22 mouse cellular contexts compared by ENCODE assay signal in genomic region chr2:141738702-141739101, GRCm38 (mm10).
"Had no signal": no experiment of that assay in that cellular context is flagged by ENCODE, and none has a peak within 500 bp of the region (broad histone marks: within the 10 kb centered on the region; RNA-seq: fewer than 3 reads in every experiment).

No protein-coding gene starts in this region.

- H3K27me3 ChIP-seq: liver, embryonic 13.5 days; liver, embryonic 15.5 days; lung, embryonic 15.5 days; megakaryocyte, embryonic 14.5 days; neural tube, embryonic 12.5 days; stomach, embryonic 15.5 days had no signal

- H3K4me1 ChIP-seq: liver, embryonic 13.5 days; liver, embryonic 15.5 days; lung, embryonic 15.5 days; megakaryocyte, embryonic 14.5 days; neural tube, embryonic 12.5 days; stomach, embryonic 15.5 days had no signal

- H3K36me3 ChIP-seq: liver, embryonic 13.5 days; liver, embryonic 15.5 days; lung, embryonic 15.5 days; neural tube, embryonic 12.5 days; stomach, embryonic 15.5 days had no signal

- H3K27ac ChIP-seq: liver, embryonic 13.5 days; liver, embryonic 15.5 days; lung, embryonic 15.5 days; macrophage; neural tube, embryonic 12.5 days; stomach, embryonic 15.5 days; stomach, postnatal 0 days had no signal

- H3K9me3 ChIP-seq: liver, embryonic 13.5 days; liver, embryonic 15.5 days; lung, embryonic 15.5 days; neural tube, embryonic 12.5 days; stomach, embryonic 15.5 days had no signal

- ATAC-seq: liver, postnatal 0 days; lung, postnatal 0 days; midbrain, embryonic 16.5 days had no signal

- H3K4me2 ChIP-seq: liver, embryonic 11.5 days; liver, embryonic 13.5 days; liver, embryonic 15.5 days; lung, embryonic 15.5 days; midbrain, embryonic 11.5 days; neural tube, embryonic 12.5 days; stomach, embryonic 15.5 days had no signal

- H3K9ac ChIP-seq: liver, embryonic 13.5 days; liver, embryonic 15.5 days; liver, postnatal 0 days; lung, embryonic 15.5 days; neural tube, embryonic 12.5 days; stomach, embryonic 15.5 days had no signal

- DNase-seq: liver, embryonic 13.5 days; liver, postnatal 0 days; lung, adult 2 months; lung, postnatal 14 days; lung, postnatal 36 days; midbrain, embryonic 14.5 days; right cerebral cortex, postnatal 14 days; spleen, adult 18-20 months; thymus, adult 2 months; thymus, postnatal 25 days; thymus, postnatal 4 days had no signal

- H3K4me3 ChIP-seq: liver, embryonic 13.5 days; liver, embryonic 15.5 days; lung, embryonic 15.5 days; megakaryocyte, embryonic 14.5 days; neural tube, embryonic 12.5 days; stomach, embryonic 15.5 days had no signal
